Mouse (Mus musculus): ENCODE measurements around the gene 2510039O18Rik. TPM values are rescaled to one million over a fixed set of nuclear protein-coding genes. Genes with fewer than 3 reads are reported as not detected.

Gene 2510039O18Rik
- polyA plus RNA-seq, 1 experiment from 2014 or later, result 12.5 TPM

DNA sequence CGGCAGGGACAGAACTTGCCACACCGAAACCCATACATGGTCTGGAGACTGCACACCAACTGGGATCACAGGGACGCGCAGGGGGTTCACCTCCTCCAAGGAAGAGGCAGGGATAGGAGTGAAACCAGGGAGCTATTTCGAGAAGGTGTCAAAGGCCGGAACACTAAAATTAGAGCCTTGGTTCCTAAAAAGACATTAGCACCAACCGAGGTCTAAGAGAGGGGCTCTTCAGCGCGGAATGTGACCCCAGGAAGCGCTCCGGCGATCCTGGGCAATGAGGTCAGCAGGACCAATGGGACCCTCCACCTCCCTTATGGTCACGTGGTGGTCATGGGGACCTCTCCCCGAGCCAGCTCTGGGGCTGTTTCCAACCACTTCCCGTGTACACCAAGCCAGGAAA is 22.9 kb downstream of the 2510039O18Rik start:
- no peaks in the 10 kb centered on the region for H3K36me3 ChIP-seq (ENCODE audit: control insufficient read depth, insufficient read depth, low read length)

GRCm38 (mm10) chr4:147965712-147966111 is 25.0 kb downstream of the 2510039O18Rik start:
- ATAC-seq (no peak), DNase-seq (ENCODE audit: low spot score) (no peak)
- no peak overlapping the region for H3K27ac ChIP-seq (ENCODE audit: low read depth, low read length)
- 85% methylated on average over 7 of the region's 7 CpGs for WGBS
- no peak overlapping the region for H3K9ac ChIP-seq (ENCODE audit: low read length)
- no peak overlapping the region for H3K4me2 ChIP-seq (ENCODE audit: low read length)
- H3K4me3 ChIP-seq (ENCODE audit: low read depth, low read length), result no peak overlapping the region
- H3K9me3 ChIP-seq (replicated peaks; ENCODE audit: control insufficient read depth, low read length), result no peaks in the 10 kb centered on the region
- H3K4me1 ChIP-seq (ENCODE audit: control insufficient read depth, insufficient read depth, low read length), result no peaks in the 10 kb centered on the region
- no peaks in the 10 kb centered on the region for H3K36me3 ChIP-seq (ENCODE audit: control insufficient read depth, insufficient read depth, low read length)
- H3K27me3 ChIP-seq (replicated peaks; ENCODE audit: control insufficient read depth, insufficient read depth, low read length), result no peaks in the 10 kb centered on the region

More for the DNA sequence above, 22.9 kb downstream of the 2510039O18Rik start:
- no peak for DNase-seq (ENCODE audit: low spot score)
- no peak for ATAC-seq
- H3K27me3 ChIP-seq (replicated peaks; ENCODE audit: control insufficient read depth, insufficient read depth, low read length), result no peaks in the 10 kb centered on the region
- H3K9me3 ChIP-seq (replicated peaks; ENCODE audit: control insufficient read depth, low read length), result no peaks in the 10 kb centered on the region
- H3K4me3 ChIP-seq (ENCODE audit: low read depth, low read length), result no peak overlapping the region
- H3K9ac ChIP-seq (ENCODE audit: low read length), result no peak overlapping the region
- WGBS, result 91% methylated on average over 15 of the region's 15 CpGs
- H3K4me2 ChIP-seq (ENCODE audit: low read length), result no peak overlapping the region
- H3K27ac ChIP-seq (ENCODE audit: low read depth, low read length), result no peak overlapping the region
- no peaks in the 10 kb centered on the region for H3K4me1 ChIP-seq (ENCODE audit: control insufficient read depth, insufficient read depth, low read length)

DNA sequence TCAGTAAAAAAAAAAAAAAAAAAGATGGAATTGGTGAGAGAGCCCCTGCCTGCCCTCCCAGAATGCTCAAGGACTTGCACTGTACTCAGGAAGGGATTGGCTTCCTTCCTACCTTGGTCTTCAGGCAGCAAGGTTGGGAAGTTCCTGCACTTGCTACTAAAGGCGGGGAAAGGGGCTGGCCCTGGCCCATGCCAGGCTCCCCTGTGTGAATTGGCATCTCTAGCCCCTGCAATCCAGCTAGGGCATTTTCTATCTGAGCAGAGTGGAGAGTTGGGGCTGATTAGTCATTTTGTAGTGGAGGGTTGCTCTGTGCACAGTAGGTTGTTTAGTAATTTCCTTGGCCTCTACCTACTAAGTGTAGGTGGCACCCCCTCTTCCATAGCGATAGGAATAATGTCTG is 28.1 kb downstream of the 2510039O18Rik start:
- H3K27me3 ChIP-seq (replicated peaks; ENCODE audit: control insufficient read depth, insufficient read depth, low read length), result no peaks in the 10 kb centered on the region
- H3K36me3 ChIP-seq (ENCODE audit: control insufficient read depth, insufficient read depth, low read length), result no peaks in the 10 kb centered on the region
- no peak overlapping the region for H3K27ac ChIP-seq (ENCODE audit: low read depth, low read length)
- H3K4me2 ChIP-seq (ENCODE audit: low read length), result no peak overlapping the region
- H3K9ac ChIP-seq (ENCODE audit: low read length), result no peak overlapping the region
- 89% methylated on average over 2 of the region's 2 CpGs for WGBS
- no peak overlapping the region for H3K4me3 ChIP-seq (ENCODE audit: low read depth, low read length)
- no peaks in the 10 kb centered on the region for H3K4me1 ChIP-seq (ENCODE audit: control insufficient read depth, insufficient read depth, low read length)
- H3K9me3 ChIP-seq (replicated peaks; ENCODE audit: control insufficient read depth, low read length), result no peaks in the 10 kb centered on the region
- ATAC-seq (no peak), DNase-seq (ENCODE audit: low spot score) (no peak)

GRCm38 (mm10) chr4:147969337-147969736 is 28.6 kb downstream of the 2510039O18Rik start:
- Histone ChIP-seq H3K9ac (ENCODE audit: low read length) (no peak overlapping the region), H3K4me2 (ENCODE audit: low read length) (no peak overlapping the region), H3K27ac (ENCODE audit: low read depth, low read length) (no peak overlapping the region), H3K4me1 (ENCODE audit: control insufficient read depth, insufficient read depth, low read length) (no peaks in the 10 kb centered on the region), H3K4me3 (ENCODE audit: low read depth, low read length) (no peak overlapping the region), H3K36me3 (ENCODE audit: control insufficient read depth, insufficient read depth, low read length) (no peaks in the 10 kb centered on the region), H3K27me3 (replicated peaks; ENCODE audit: control insufficient read depth, insufficient read depth, low read length) (no peaks in the 10 kb centered on the region), H3K9me3 (replicated peaks; ENCODE audit: control insufficient read depth, low read length) (no peaks in the 10 kb centered on the region)
- no peak for DNase-seq (ENCODE audit: low spot score)
- ATAC-seq, result no peak
- WGBS, result 53% methylated on average over 9 of the region's 9 CpGs

GRCm38 (mm10) chr4:147976237-147976636 is 35.5 kb downstream of the 2510039O18Rik start:
- Histone ChIP-seq H3K9ac (ENCODE audit: low read length) (no peak overlapping the region), H3K27me3 (replicated peaks; ENCODE audit: control insufficient read depth, insufficient read depth, low read length) (no peaks in the 10 kb centered on the region), H3K27ac (ENCODE audit: low read depth, low read length) (no peak overlapping the region), H3K9me3 (replicated peaks; ENCODE audit: control insufficient read depth, low read length) (no peaks in the 10 kb centered on the region), H3K4me3 (ENCODE audit: low read depth, low read length) (no peak overlapping the region), H3K36me3 (ENCODE audit: control insufficient read depth, insufficient read depth, low read length) (no peaks in the 10 kb centered on the region), H3K4me1 (ENCODE audit: control insufficient read depth, insufficient read depth, low read length) (no peaks in the 10 kb centered on the region), H3K4me2 (ENCODE audit: low read length) (no peak overlapping the region)
- 87% methylated on average over 3 of the region's 3 CpGs for WGBS
- DNase-seq (ENCODE audit: low spot score), result no peak
- no peak for ATAC-seq

DNA sequence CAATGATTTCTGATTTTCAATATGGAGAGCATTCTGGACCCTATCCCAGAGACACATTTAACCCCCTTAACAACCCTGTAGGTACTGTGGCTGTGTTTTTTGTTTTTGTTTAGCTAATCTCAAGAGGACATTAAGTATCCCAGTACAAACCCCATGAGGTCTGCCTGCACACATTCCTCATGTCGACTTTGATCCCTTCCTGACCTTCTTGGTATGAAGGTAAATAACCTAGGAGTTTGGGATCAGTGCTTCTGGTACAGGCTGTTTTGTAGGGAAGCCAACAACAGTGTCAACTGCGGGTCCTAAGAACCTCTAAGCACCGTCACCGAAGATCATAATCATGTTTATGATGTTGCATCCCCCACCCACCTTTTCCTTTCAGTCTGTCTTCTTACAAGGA is 37.0 kb downstream of the 2510039O18Rik start:
- H3K4me1 ChIP-seq (ENCODE audit: control insufficient read depth, insufficient read depth, low read length), result no peaks in the 10 kb centered on the region
- no peaks in the 10 kb centered on the region for H3K9me3 ChIP-seq (replicated peaks; ENCODE audit: control insufficient read depth, low read length)
- H3K9ac ChIP-seq (ENCODE audit: low read length), result no peak overlapping the region
- no peak overlapping the region for H3K27ac ChIP-seq (ENCODE audit: low read depth, low read length)
- H3K4me3 ChIP-seq (ENCODE audit: low read depth, low read length), result no peak overlapping the region
- ATAC-seq, result no peak
- H3K36me3 ChIP-seq (ENCODE audit: control insufficient read depth, insufficient read depth, low read length), result no peaks in the 10 kb centered on the region
- no peak for DNase-seq (ENCODE audit: low spot score)
- 80% methylated on average over 4 of the region's 4 CpGs for WGBS
- H3K27me3 ChIP-seq (replicated peaks; ENCODE audit: control insufficient read depth, insufficient read depth, low read length), result no peaks in the 10 kb centered on the region
- H3K4me2 ChIP-seq (ENCODE audit: low read length), result no peak overlapping the region

GRCm38 (mm10) chr4:147978391-147978790 is 37.7 kb downstream of the 2510039O18Rik start:
- no peak for ATAC-seq
- no peak overlapping the region for H3K27ac ChIP-seq (ENCODE audit: low read depth, low read length)
- no peak overlapping the region for H3K4me3 ChIP-seq (ENCODE audit: low read depth, low read length)
- no peak overlapping the region for H3K9ac ChIP-seq (ENCODE audit: low read length)
- DNase-seq (ENCODE audit: low spot score), result no peak
- no peaks in the 10 kb centered on the region for H3K27me3 ChIP-seq (replicated peaks; ENCODE audit: control insufficient read depth, insufficient read depth, low read length)
- no peaks in the 10 kb centered on the region for H3K36me3 ChIP-seq (ENCODE audit: control insufficient read depth, insufficient read depth, low read length)
- no peaks in the 10 kb centered on the region for H3K9me3 ChIP-seq (replicated peaks; ENCODE audit: control insufficient read depth, low read length)
- no peak overlapping the region for H3K4me2 ChIP-seq (ENCODE audit: low read length)
- no peaks in the 10 kb centered on the region for H3K4me1 ChIP-seq (ENCODE audit: control insufficient read depth, insufficient read depth, low read length)
- 95% methylated on average over 6 of the region's 6 CpGs for WGBS

GRCm38 (mm10) chr4:147979441-147979860 is 38.8 kb downstream of the 2510039O18Rik start:
- no peak for ATAC-seq

GRCm38 (mm10) chr4:147985205-147986132 is 44.8 kb downstream of the 2510039O18Rik start, which contains the start of gene Nppb:
Gene Nppb, plus strand, starts transcription at chr4:147985788.
- no peak for DNase-seq (ENCODE audit: low spot score)
- no peaks in the 10 kb centered on the region for H3K36me3 ChIP-seq (ENCODE audit: control insufficient read depth, insufficient read depth, low read length)

More at GRCm38 (mm10) chr4:147979441-147979860, 38.8 kb downstream of the 2510039O18Rik start:
- Histone ChIP-seq H3K27me3 (replicated peaks; ENCODE audit: control insufficient read depth, insufficient read depth, low read length) (no peaks in the 10 kb centered on the region), H3K9ac (ENCODE audit: low read length) (no peak overlapping the region), H3K36me3 (ENCODE audit: control insufficient read depth, insufficient read depth, low read length) (no peaks in the 10 kb centered on the region), H3K9me3 (replicated peaks; ENCODE audit: control insufficient read depth, low read length) (no peaks in the 10 kb centered on the region), H3K27ac (ENCODE audit: low read depth, low read length) (no peak overlapping the region), H3K4me3 (ENCODE audit: low read depth, low read length) (no peak overlapping the region), H3K4me2 (ENCODE audit: low read length) (no peak overlapping the region), H3K4me1 (ENCODE audit: control insufficient read depth, insufficient read depth, low read length) (no peaks in the 10 kb centered on the region)
- WGBS, result 65% methylated on average over 7 of the region's 7 CpGs
- peak; percentile 4 for DNase-seq (ENCODE audit: low spot score)

More at GRCm38 (mm10) chr4:147985205-147986132, 44.8 kb downstream of the 2510039O18Rik start, which contains the start of gene Nppb:
- H3K9ac ChIP-seq (ENCODE audit: low read length), result no peak within 1 kb of the TSS
- H3K27ac ChIP-seq (ENCODE audit: low read depth, low read length), result no peak within 1 kb of the TSS
- no peaks in the 10 kb centered on the region for H3K9me3 ChIP-seq (replicated peaks; ENCODE audit: control insufficient read depth, low read length)
- no peak within 1 kb of the TSS for H3K4me3 ChIP-seq (ENCODE audit: low read depth, low read length)
- H3K4me1 ChIP-seq (ENCODE audit: control insufficient read depth, insufficient read depth, low read length), result no peaks in the 10 kb centered on the region
- no peak within 1 kb of the TSS for H3K4me2 ChIP-seq (ENCODE audit: low read length)
- 37% methylated on average over 20 of the region's 20 CpGs for WGBS
- no peak for ATAC-seq
- no peaks in the 10 kb centered on the region for H3K27me3 ChIP-seq (replicated peaks; ENCODE audit: control insufficient read depth, insufficient read depth, low read length)

Measured in forebrain, embryonic 14.5 days (tissue).